Mouse (Mus musculus): Measurements from ENCODE around the gene Uncx. TPM values are rescaled to one million over a fixed set of nuclear protein-coding genes. Genes with fewer than 3 reads are reported as not detected.
"Not testable (repeated sequence)": the region's sequence is repeated elsewhere in the genome, so short reads cannot be mapped to it uniquely, and the experiment has no call there.

Uncx gene
- polyA plus RNA-seq, 1 experiment from 2014 or later: 24.9 TPM

DNA sequence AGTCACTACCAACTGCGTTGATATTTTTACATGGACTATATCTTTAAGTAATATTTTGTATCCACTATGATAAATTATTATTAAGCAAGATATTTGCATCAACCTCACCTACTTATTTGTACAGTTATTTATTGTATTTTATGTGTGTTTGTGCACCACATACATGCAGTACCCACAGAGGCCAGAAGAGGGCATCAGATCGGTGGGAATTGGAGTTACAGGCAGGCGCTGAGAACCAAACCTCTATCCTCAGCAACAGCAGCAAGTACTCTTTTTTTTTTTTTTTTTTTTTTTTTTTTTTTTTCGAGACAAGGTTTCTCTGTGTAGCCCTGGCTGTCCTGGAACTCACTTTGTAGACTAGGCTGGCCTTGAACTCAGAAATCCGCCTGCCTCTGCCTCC lies 44.2 kb downstream of the Uncx start:
- not testable (repeated sequence) for H3K27me3 ChIP-seq (replicated peaks; ENCODE audit: control insufficient read depth, insufficient read depth, low read length); H3K9me3 ChIP-seq (ENCODE audit: control insufficient read depth, low read length); ATAC-seq; H3K9ac ChIP-seq (ENCODE audit: low read depth, low read length); H3K4me2 ChIP-seq (ENCODE audit: low read length); H3K4me3 ChIP-seq (ENCODE audit: low read length); H3K27ac ChIP-seq (ENCODE audit: low read depth, low read length); H3K36me3 ChIP-seq (ENCODE audit: control insufficient read depth, insufficient read depth, low read length); H3K4me1 ChIP-seq (ENCODE audit: control insufficient read depth, insufficient read depth, low read depth, low read length)
- WGBS: 91% methylated on average over 5 of the region's 5 CpGs

DNA sequence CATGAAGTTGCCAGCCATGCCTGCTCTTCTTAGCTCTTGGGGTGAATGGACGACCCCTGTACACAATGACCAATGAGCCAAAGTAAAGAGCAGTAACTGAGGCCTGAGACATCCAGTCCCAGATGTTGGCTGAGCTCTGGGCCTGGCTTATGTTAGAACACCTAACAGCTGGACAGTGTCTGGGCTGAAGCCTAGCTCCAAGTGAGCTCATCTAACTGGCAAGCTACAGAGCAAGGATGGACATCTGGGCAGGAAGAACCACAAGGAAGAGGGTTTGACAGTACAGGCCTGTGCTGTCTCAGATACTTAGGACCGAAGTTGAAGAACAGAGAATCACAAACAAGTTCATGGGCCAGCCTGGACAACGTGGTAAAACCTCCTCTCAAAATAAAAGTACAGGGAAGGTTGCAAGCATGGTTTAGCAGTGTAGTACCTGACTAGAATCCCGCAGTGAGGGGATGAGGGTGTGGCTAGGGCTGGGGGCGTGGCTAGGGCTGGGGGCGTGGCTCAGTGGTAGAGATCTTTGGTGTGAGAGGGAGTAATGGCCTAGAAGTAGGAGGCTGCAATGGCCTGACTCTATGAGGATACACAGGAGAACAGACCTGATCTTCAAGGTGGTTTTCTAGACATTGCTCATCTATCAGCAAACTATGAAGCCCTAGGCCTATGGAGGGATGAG lies 47.5 kb downstream of the Uncx start:
- H3K9ac ChIP-seq (ENCODE audit: low read depth, low read length); H3K36me3 ChIP-seq (ENCODE audit: control insufficient read depth, insufficient read depth, low read length); H3K9me3 ChIP-seq (ENCODE audit: control insufficient read depth, low read length); H3K27me3 ChIP-seq (replicated peaks; ENCODE audit: control insufficient read depth, insufficient read depth, low read length); H3K4me3 ChIP-seq (ENCODE audit: low read length); H3K4me1 ChIP-seq (ENCODE audit: control insufficient read depth, insufficient read depth, low read depth, low read length); H3K27ac ChIP-seq (ENCODE audit: low read depth, low read length); H3K4me2 ChIP-seq (ENCODE audit: low read length); ATAC-seq: not testable (repeated sequence)
- WGBS: 52% methylated on average over 6 of the region's 6 CpGs

DNA sequence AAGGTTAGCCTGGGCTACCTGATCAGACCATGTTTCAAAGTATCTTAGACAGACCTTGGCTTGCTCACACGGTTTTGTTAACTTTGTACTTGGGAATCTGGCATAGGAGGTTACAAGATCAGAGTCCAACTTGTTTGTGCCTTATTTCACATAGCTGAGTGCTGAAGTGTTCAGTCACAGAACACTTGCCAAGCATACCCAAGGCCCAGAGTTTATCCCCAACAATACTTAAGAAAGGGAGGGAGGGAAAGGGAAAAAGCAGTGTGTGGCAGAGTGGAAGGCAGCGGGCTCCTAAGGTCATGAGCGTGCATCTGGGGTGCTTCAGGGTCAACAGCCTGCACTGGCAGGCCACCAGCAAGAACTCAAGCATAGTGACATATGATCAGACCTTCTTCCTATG lies 48.7 kb downstream of the Uncx start:
- no peak for ATAC-seq
- Histone ChIP-seq H3K27ac (ENCODE audit: low read depth, low read length) (no peak overlapping the region), H3K9ac (ENCODE audit: low read depth, low read length) (no peak overlapping the region), H3K36me3 (ENCODE audit: control insufficient read depth, insufficient read depth, low read length) (no peaks in the 10 kb centered on the region), H3K27me3 (replicated peaks; ENCODE audit: control insufficient read depth, insufficient read depth, low read length) (peaks cover 8% of the 10 kb centered on the region), H3K9me3 (ENCODE audit: control insufficient read depth, low read length) (no peaks in the 10 kb centered on the region), H3K4me3 (ENCODE audit: low read length) (no peak overlapping the region), H3K4me1 (ENCODE audit: control insufficient read depth, insufficient read depth, low read depth, low read length) (peaks cover 6% of the 10 kb centered on the region), H3K4me2 (ENCODE audit: low read length) (no peak overlapping the region)
- 83% methylated on average over 3 of the region's 3 CpGs for WGBS

DNA sequence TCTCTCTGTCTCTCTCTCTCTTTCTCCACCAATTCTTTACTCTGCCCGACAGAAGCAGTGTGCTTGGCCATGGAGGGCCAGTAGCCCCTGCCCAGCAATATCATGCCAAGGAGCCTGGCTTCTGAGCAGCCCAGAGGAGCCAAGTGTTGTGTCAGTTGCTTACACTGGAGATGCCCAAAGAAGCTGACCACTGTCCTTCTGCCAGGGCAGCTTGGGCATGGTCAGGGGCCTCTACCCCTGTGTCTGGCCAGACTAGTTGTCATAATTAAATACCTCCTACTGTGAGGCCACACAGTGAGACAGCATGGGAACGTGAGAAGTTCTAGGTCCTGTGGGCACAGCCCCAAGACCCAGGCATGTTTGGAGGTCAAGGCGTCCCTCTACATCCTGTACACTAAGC lies 49.6 kb downstream of the Uncx start:
- ATAC-seq: no peak
- peaks cover 6% of the 10 kb centered on the region for H3K4me1 ChIP-seq (ENCODE audit: control insufficient read depth, insufficient read depth, low read depth, low read length)
- H3K4me3 ChIP-seq (ENCODE audit: low read length): no peak overlapping the region
- no peak overlapping the region for H3K27ac ChIP-seq (ENCODE audit: low read depth, low read length)
- no peak overlapping the region for H3K4me2 ChIP-seq (ENCODE audit: low read length)
- peaks cover 10% of the 10 kb centered on the region for H3K27me3 ChIP-seq (replicated peaks; ENCODE audit: control insufficient read depth, insufficient read depth, low read length)
- H3K9me3 ChIP-seq (ENCODE audit: control insufficient read depth, low read length): no peaks in the 10 kb centered on the region
- H3K9ac ChIP-seq (ENCODE audit: low read depth, low read length): no peak overlapping the region
- no peaks in the 10 kb centered on the region for H3K36me3 ChIP-seq (ENCODE audit: control insufficient read depth, insufficient read depth, low read length)
- 71% methylated on average over 3 of the region's 3 CpGs for WGBS

DNA sequence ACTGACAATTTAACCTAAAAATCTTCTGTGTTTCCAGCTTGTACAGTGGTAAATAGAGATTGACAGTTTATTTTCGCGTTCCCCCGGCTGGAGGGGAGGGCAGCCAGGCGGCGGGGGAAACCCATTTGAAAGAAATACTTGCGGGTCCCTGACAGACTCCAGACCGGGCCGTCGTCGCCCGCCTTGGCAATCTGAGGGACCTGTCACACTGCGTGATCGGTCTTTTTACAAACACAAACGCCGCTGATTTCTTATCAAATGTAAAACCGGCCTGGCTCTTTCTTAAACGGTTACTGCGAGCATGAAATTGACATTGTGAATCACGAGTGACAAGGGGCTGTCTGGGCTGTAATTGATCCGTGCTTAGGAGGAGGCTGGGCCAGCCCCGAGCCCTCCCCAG lies 50.5 kb downstream of the Uncx start:
- Histone ChIP-seq H3K4me2 (ENCODE audit: low read length) (no peak overlapping the region), H3K4me1 (ENCODE audit: control insufficient read depth, insufficient read depth, low read depth, low read length) (peaks cover 8% of the 10 kb centered on the region), H3K9me3 (ENCODE audit: control insufficient read depth, low read length) (no peaks in the 10 kb centered on the region), H3K27me3 (replicated peaks; ENCODE audit: control insufficient read depth, insufficient read depth, low read length) (peaks cover 10% of the 10 kb centered on the region), H3K27ac (ENCODE audit: low read depth, low read length) (no peak overlapping the region), H3K36me3 (ENCODE audit: control insufficient read depth, insufficient read depth, low read length) (no peaks in the 10 kb centered on the region), H3K4me3 (ENCODE audit: low read length) (no peak overlapping the region), H3K9ac (ENCODE audit: low read depth, low read length) (no peak overlapping the region)
- WGBS: 10% methylated on average over 21 of the region's 21 CpGs
- ATAC-seq: no peak

DNA sequence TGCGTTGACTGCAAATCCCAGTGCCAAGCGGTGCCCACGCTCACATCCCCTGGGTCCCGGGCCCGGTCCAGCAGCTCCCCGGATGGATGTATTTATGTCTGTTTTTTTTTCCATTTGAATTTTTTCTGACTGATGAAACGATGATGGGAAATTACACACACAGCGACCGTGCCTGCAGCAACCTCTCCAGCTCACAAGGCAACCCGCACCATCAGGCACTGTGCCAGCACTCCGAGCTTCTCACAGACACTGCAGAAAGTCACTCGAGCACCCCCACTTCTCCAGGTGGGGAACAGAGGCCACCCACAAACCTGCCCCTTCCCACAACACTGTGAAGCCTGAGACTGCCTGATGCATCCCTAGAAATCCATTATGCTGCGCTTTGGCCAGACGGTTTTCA lies 51.7 kb downstream of the Uncx start:
- WGBS: 52% methylated on average over 14 of the region's 14 CpGs
- H3K27ac ChIP-seq (ENCODE audit: low read depth, low read length): no peak overlapping the region
- ATAC-seq: no peak
- no peak overlapping the region for H3K4me2 ChIP-seq (ENCODE audit: low read length)
- peaks cover 10% of the 10 kb centered on the region for H3K27me3 ChIP-seq (replicated peaks; ENCODE audit: control insufficient read depth, insufficient read depth, low read length)
- no peaks in the 10 kb centered on the region for H3K9me3 ChIP-seq (ENCODE audit: control insufficient read depth, low read length)
- H3K9ac ChIP-seq (ENCODE audit: low read depth, low read length): no peak overlapping the region
- H3K4me3 ChIP-seq (ENCODE audit: low read length): no peak overlapping the region
- H3K4me1 ChIP-seq (ENCODE audit: control insufficient read depth, insufficient read depth, low read depth, low read length): peaks cover 18% of the 10 kb centered on the region
- H3K36me3 ChIP-seq (ENCODE audit: control insufficient read depth, insufficient read depth, low read length): no peaks in the 10 kb centered on the region

Other genes with a start within 250 kb of the Uncx start
- 57.5 and 66.5 TPM in 2 replicates for gene Adap1, start 217.9 kb upstream of the Uncx start, polyA plus RNA-seq (2015; fragmentation: Nextera tagmentation; extraction: Ambion mirVana)
- gene Cox19, start 192.1 kb upstream of the Uncx start, polyA plus RNA-seq (2015; fragmentation: Nextera tagmentation; extraction: Ambion mirVana): 95.1 and 98.6 TPM in 2 replicates
- gene Cyp2w1, start 190.9 kb upstream of the Uncx start, polyA plus RNA-seq (2015; fragmentation: Nextera tagmentation; extraction: Ambion mirVana): not detected in 2 replicates
- 3.1 and 4.0 TPM in 2 replicates for gene Gpr146, start 165.8 kb upstream of the Uncx start, polyA plus RNA-seq (2015; fragmentation: Nextera tagmentation; extraction: Ambion mirVana)
- 0.26 and 0.64 TPM in 2 replicates for gene C130050O18Rik, start 138.2 kb upstream of the Uncx start, polyA plus RNA-seq (2015; fragmentation: Nextera tagmentation; extraction: Ambion mirVana)
- gene Gper1, start 120.3 kb upstream of the Uncx start, polyA plus RNA-seq (2015; fragmentation: Nextera tagmentation; extraction: Ambion mirVana): 7.8 and 9.4 TPM in 2 replicates
- 18.4 and 20.3 TPM in 2 replicates for gene 3110082I17Rik, start 83.0 kb upstream of the Uncx start, polyA plus RNA-seq (2015; fragmentation: Nextera tagmentation; extraction: Ambion mirVana)
- 24.5 and 29.3 TPM in 2 replicates for gene Zfand2a, start 58.9 kb upstream of the Uncx start, polyA plus RNA-seq (2015; fragmentation: Nextera tagmentation; extraction: Ambion mirVana)
- gene Micall2, start 192.8 kb downstream of the Uncx start, polyA plus RNA-seq (2015; fragmentation: Nextera tagmentation; extraction: Ambion mirVana): 12.3 and 12.9 TPM in 2 replicates
- 27.1 and 32.6 TPM in 2 replicates for gene Ints1, start 232.2 kb downstream of the Uncx start, polyA plus RNA-seq (2015; fragmentation: Nextera tagmentation; extraction: Ambion mirVana)
- 12.1 and 13.0 TPM in 2 replicates for gene Mafk, start 248.0 kb downstream of the Uncx start, polyA plus RNA-seq (2015; fragmentation: Nextera tagmentation; extraction: Ambion mirVana)